27 mouse cellular contexts compared by ENCODE assay signal in the genomic region with DNA sequence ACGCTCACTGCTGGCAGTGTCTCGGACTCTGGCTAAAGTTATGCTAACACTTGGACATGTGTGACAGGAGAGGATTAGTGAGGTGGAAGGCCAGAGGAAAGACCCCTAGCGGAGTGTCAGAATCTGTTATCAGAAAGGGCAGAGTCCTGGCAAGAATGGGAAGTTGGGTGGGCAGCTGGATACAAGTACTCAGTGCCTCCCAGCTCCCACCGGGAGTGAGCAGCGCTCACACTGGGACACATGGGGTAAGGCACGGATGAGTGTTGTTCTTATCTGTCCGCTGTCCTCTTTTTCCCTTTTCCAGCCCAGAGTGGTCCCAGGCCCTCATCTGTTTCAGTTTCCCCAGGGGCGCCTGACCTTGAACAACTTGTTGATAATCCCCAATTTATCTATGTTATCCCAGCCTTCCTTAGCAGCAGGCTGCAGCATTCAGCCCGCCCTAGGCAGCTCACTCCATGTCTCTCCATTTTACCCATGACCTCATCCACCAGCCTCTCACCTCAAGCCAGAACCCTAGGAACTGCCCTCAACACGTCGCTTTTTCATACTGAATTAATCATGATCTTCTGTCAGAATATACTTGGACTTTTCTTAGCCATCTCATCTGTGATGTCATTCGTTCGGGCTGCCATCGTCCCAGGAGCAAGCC.
DNase-seq lines count a peak whose midpoint lies in the region; ATAC-seq and TF ChIP-seq lines count a peak whose summit lies in the region.
"Had no signal": no experiment of that assay in that cellular context is flagged by ENCODE, and none has a peak within 500 bp of the region (broad histone marks: within the 10 kb centered on the region; RNA-seq: fewer than 3 reads in every experiment).

No protein-coding gene starts in this region.

- H3K9me3 ChIP-seq in heart, embryonic 16.5 days (replicated peaks; ENCODE audit: control insufficient read depth, low read length) = no peaks in the 10 kb centered on the region
- H3K9me3 ChIP-seq: embryonic facial prominence, embryonic 12.5 days; forebrain, embryonic 13.5 days; G1E; hindbrain, embryonic 10.5 days; megakaryocyte, embryonic 14.5 days; neural tube, embryonic 15.5 days had no signal

- peaks cover 27% of the 10 kb centered on the region for H3K4me1 ChIP-seq in cerebellum, adult 2 months (ENCODE audit: control insufficient read depth, insufficient read depth, low read length)
- H3K4me1 ChIP-seq in heart, embryonic 16.5 days (ENCODE audit: control insufficient read depth, insufficient read depth, low read length) = peaks cover 21% of the 10 kb centered on the region
- H3K4me1 ChIP-seq: embryonic facial prominence, embryonic 12.5 days had no signal

- ATAC-seq in heart, embryonic 16.5 days (replicated peaks; ENCODE audit: extremely low read depth, insufficient read depth, low FRiP score) = peak; percentile 73
- ATAC-seq: CD4-positive, CD25-positive, alpha-beta regulatory T cell, adult 4 months; forebrain, embryonic 13.5 days; liver, postnatal 0 days; midbrain, embryonic 16.5 days had no signal

- TF ChIP-seq CTCF in cerebellum, adult 2 months (IDR thresholded peaks at IDR 0.05; ENCODE audit: borderline replicate concordance, insufficient read depth, low read depth, low read length) = no peak

- 0 out of 2 replicates have a peak overlapping the region, but pooled peaks have one; percentile 3 for H3K27ac ChIP-seq in cerebellum, adult 2 months (ENCODE audit: insufficient read depth, low read length)
- H3K27ac ChIP-seq in heart, embryonic 16.5 days (ENCODE audit: low read length) = peak overlapping the region; percentile 80
- H3K27ac ChIP-seq: embryonic facial prominence, embryonic 12.5 days; forebrain, embryonic 13.5 days; hindbrain, embryonic 10.5 days; neural tube, embryonic 15.5 days had no signal

- peaks cover 25% of the 10 kb centered on the region for H3K36me3 ChIP-seq in heart, embryonic 16.5 days (ENCODE audit: control insufficient read depth, insufficient read depth)
- H3K36me3 ChIP-seq: G1E had no signal

- WGBS in cerebellum, adult 2 months = 65% methylated on average over 14 of the region's 14 CpGs
- WGBS in heart, embryonic 16.5 days = 28% methylated on average over 14 of the region's 14 CpGs

- H3K4me3 ChIP-seq in cerebellum, adult 2 months (replicated peaks; ENCODE audit: insufficient read depth, low read depth, low read length) = no peak overlapping the region
- no peak overlapping the region for H3K4me3 ChIP-seq in heart, embryonic 16.5 days (ENCODE audit: low read length)
- H3K4me3 ChIP-seq: embryonic facial prominence, embryonic 12.5 days; erythroblast, embryonic 14.5 days; forebrain, embryonic 13.5 days; hindbrain, embryonic 10.5 days; left cerebral cortex, adult 2 months; megakaryocyte, embryonic 14.5 days; neural tube, embryonic 15.5 days had no signal

- DNase-seq in cerebellum, adult 2 months = no peak
- no peak for DNase-seq in cerebellum, adult 8-10 months
- peak; percentile 31 to 44 for DNase-seq in heart, adult 9 months (ENCODE audit: low spot score in 2 of 2)
- DNase-seq in yolk sac, embryonic 10.5 days (ENCODE audit: low spot score) = peak; percentile 16
- no peak for DNase-seq in MN1 (ENCODE audit: low spot score)
- DNase-seq in right cerebral cortex, postnatal 10 days (ENCODE audit: low spot score in 2 of 2) = no peak
- DNase-seq: adrenal gland, postnatal 25 days; gastrocnemius, postnatal 14 days; kidney, adult 8-10 months; kidney, postnatal 36 days; layer of hippocampus, adult 9-11 months; left cerebral cortex, postnatal 4 days; liver, postnatal 0 days; lung, postnatal 14 days; right cerebral cortex, postnatal 4 days; thymus, adult 2 months had no signal

- no peaks in the 10 kb centered on the region for H3K27me3 ChIP-seq in cerebellum, adult 2 months (ENCODE audit: control insufficient read depth, insufficient read depth, low read length)
- no peaks in the 10 kb centered on the region for H3K27me3 ChIP-seq in heart, embryonic 16.5 days (ENCODE audit: control insufficient read depth, insufficient read depth, low read length)
- H3K27me3 ChIP-seq: embryonic facial prominence, embryonic 12.5 days; forebrain, embryonic 13.5 days; neural tube, embryonic 15.5 days had no signal

- H3K4me2 ChIP-seq in heart, embryonic 16.5 days (ENCODE audit: low read depth, low read length) = 0 out of 2 replicates have a peak overlapping the region, but pooled peaks have one; percentile 11
- H3K4me2 ChIP-seq: embryonic facial prominence, embryonic 12.5 days; forebrain, embryonic 13.5 days; neural tube, embryonic 15.5 days had no signal

- H3K9ac ChIP-seq in heart, embryonic 16.5 days (ENCODE audit: low read length) = no peak overlapping the region
- H3K9ac ChIP-seq: embryonic facial prominence, embryonic 12.5 days; forebrain, embryonic 13.5 days; liver, postnatal 0 days; neural tube, embryonic 15.5 days had no signal

- TF ChIP-seq POLR2A in cerebellum, adult 2 months (IDR thresholded peaks at IDR 0.05; ENCODE audit: borderline replicate concordance, insufficient read depth, low read length) = no peak

Comparison
In these comparisons a context has a peak if more than half of its experiments do, and no peak if none do; other contexts are left out.
1. DNase-seq: peak in heart, adult 9 months (2 of 2) and yolk sac, embryonic 10.5 days (single experiment); none in cerebellum, adult 2 months (0 of 2), cerebellum, adult 8-10 months (single experiment), MN1 (single experiment) and right cerebral cortex, postnatal 10 days (0 of 2).